Mouse (Mus musculus) right cerebral cortex, postnatal 36 days (tissue): ENCODE results near the gene Rac1.

Experiments
- DNase-seq, 2 experiments: peaks; one replicate each; pipeline ENCODE4 v3.0.0; 2022; ENCODE audit warnings: low spot score in 2 of 2, mixed read lengths in 1 of 2

Gene Rac1

GRCm38 (mm10) chr5:143491736-143492135 is 36.1 kb downstream of the Rac1 start:
- no peak for DNase-seq

DNA sequence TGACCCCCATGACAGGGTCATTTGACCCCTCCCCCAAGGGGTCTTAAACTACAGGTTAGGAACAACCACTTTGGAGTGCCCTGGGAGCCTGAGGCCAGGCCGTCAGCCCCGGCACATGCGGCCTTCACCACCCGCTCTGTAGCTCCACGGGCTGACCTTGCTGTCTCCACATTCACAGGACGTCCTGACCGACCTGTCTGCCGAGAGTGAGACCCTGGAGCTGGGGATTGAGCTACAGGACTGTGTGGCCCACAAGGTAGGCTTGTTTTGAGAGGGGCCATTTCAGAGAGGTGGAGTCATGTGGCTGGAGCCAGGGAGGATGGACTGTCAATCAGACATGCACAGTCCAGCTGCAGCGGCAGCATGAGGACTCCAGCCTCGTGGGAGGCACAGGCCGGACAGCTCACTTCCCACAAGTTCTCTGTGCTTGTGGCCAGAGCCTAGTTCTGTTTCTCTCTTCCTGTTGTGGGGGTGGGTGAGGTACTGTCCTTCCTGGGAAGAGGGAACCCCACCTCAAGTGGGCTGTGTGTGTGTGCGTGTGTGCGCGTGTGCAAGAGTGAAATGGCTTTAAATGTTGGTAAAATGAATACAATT is 38.0 kb downstream of the Rac1 start:
- DNase-seq: no peak

DNA sequence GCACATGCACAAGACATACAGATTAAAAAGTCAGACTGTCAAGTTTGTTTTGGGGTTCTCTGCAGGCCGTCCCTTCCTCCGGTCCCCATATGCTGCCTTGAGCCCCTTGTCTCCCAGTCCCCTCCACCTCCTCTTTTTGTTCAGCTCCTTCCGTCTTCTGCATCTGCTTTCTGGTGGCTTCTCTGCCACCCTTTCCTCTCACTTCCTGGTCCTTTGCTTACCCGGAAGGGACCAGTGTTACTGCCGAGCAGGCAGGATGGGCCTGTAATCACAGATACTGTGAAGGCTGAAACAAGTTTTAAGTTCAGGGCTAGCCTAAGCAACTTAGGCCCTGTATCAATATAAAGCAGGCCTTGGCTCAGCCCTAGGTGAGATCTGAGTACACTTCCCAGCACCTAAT is 39.8 kb downstream of the Rac1 start:
- DNase-seq: no peak

DNA sequence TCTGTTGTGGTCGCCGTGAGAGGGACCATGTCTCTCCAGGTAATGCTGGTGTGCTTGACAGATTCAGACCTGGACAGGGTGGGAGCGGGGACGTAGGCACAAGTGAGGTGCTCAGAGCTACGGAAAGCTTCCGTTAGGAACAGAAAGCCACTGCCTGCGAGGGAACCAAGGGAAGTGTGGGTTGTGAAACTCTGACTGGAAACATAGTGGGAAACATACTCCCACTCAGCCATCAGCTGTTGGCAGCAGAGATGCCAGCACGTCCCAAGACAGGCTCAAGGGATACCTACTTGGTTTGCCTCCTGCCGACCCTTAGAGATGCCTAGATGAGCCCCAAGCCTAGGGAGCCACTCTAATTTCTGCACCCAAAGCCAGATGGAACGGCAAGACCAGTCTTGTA is 40.6 kb downstream of the Rac1 start:
- no peak for DNase-seq

GRCm38 (mm10) chr5:143484955-143485354 is 42.9 kb downstream of the Rac1 start:
- no peak for DNase-seq

GRCm38 (mm10) chr5:143477901-143478300 is 49.9 kb downstream of the Rac1 start:
- DNase-seq: no peak

GRCm38 (mm10) chr5:143476013-143476412 is 51.8 kb downstream of the Rac1 start:
- no peak for DNase-seq

- peak in 1 of 2 experiments; percentile 30 for DNase-seq
Measured at GRCm38 (mm10) chr5:143475153-143475844, 52.5 kb downstream of the Rac1 start.

DNA sequence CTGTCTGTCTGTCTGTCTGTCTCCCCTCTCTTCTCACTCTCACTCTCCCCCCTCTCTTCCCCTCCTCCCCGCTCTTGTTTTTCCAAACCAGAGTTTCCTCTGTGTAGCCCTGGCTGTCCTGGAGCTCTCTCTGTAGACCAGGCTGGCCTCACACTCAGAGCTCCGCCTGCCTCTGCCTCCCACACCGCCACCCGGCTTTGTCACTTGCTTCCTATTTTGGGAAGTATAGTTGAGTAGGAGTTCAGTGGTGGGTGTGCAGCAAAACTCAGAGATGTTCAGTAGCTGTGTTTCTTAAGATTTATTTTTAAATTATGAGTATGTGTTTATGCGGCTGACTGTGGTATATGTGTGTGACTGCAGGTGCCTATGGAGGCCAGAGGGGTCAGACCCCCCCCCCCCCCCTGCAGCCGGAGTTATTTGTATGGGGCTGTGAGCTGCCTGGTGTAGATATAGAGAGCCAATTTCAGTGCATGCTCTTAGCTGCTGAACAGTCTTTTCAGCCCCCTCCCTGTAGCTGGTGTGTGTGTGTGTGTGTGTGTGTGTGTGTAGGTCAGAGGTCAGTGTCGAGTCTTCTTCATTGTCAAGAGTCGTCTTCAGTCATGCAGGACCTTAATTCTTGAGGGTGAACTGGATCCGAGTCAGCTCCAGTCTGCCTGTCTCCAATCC is 55.8 kb downstream of the Rac1 start:
- DNase-seq: peak; percentile 73 to 84

DNA sequence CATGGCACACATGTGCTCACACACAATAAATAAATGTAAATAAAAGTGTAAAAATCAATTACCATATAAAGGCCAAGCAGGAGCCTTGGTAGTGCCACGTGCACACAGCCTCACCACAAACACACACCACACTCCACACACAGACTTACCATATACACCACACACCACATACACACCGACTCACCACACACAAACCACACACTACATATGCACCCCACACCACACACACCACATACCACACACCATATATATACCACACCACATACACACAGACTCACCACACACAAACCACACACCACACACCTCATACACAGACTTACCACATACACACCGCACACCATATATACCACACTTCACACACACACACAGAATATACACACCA is 56.7 kb downstream of the Rac1 start:
- no peak for DNase-seq

- DNase-seq: peak in 1 of 2 experiments; percentile 50
Measured at GRCm38 (mm10) chr5:143470421-143471164, 57.2 kb downstream of the Rac1 start.

DNA sequence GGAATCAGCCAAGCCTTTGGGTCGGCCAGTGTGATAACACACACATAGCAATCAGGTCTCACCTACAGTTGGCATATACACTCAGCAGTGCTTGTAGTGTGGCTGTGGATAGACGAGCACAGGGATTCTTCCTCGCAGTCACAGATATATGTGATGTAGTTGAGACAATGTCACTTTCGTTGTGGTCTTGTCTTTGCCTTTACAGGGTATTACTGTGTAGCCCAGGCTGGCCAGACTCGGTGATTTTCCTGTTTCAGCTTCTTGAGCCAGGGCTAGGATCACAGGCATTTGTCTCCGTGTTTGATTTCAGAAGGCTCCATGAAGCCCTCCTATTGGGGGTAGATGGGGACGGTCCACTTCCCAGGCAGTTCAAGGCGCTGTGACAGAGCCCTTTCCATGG is 58.2 kb downstream of the Rac1 start:
- DNase-seq: no peak

DNA sequence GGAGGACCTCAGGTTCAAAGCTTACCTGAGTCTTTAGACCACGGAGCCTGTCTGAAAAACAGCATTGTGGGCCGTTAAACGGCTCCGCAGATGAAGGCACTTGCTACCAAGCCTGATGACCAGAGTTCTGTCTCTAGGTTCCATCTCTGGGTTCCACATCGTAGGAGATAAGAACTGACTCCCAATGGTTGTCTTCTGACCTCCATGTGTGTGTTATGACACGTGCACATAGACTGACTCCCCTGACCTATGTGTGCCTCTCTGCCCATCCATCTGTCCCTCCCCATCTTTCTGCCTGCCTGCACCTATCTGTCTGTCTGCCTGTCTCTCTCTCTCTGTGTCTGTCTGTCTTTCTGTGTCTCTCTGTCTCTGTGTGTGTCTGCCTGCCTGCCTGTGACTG is 59.9 kb downstream of the Rac1 start:
- DNase-seq: no peak

DNA sequence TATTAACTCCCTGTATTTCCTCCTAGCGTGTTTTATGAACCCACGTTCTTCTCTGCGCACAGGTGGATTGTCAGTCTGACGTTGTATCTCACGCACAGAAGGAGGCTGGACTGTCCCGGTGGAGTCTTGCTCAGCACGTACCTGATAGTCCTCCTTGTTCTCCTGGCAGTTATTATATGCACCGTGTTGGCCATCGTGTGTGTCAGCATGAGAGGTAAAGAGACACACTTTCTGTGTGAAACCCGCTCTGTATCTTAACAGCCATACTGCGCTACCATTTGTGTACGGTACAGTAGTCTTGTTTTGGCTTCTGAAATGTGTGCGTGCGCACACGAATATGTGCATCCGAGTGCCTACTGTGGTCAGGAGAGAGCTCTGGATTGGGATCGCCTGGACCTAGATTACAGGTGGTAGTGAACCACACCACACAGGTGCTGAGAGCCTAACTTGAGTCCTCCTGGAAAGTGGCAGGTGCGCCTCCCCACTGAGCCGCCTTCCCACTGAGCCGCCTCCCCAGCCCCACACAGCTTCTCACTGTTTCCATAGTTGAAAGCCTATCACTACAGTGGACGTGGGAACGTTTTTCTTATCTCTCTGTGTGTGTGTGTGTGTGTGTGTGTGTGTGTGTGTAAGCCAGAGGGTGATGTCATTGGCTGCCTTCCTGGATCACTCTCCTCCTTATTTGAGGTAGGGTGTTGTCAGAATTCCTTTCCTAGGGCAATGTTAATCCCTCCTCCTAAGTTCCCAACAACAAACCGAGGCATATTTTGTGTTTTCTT is 60.8 kb downstream of the Rac1 start:
- no peak for DNase-seq

GRCm38 (mm10) chr5:143465156-143466085 is 62.4 kb downstream of the Rac1 start:
- DNase-seq: no peak

DNA sequence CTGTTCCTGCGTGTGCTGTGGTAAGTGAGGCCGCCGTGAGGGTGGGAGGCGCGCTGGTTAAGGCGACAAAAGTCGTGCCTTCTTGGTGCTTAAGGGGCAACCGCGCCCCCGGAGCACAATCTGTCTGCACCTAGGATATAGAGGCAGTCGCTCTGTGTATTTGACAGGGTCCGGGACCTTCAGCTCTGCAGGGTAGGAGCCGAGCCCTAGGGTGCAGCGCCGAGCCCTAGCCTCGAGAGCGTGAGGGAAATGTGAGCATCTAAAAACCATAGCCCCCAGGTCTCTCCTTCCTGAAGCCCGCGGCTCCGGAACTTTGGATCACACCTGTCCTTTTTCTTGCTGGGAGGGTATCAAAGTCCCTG is 63.1 kb downstream of the Rac1 start:
- DNase-seq: no peak

- peak; percentile 87 to 88 for DNase-seq
Measured at GRCm38 (mm10) chr5:143464100-143464756, 63.6 kb downstream of the Rac1 start, which contains the start of gene Daglb. Gene Daglb (plus strand): TSS chr5:143464584.

- DNase-seq: no peak
Measured at GRCm38 (mm10) chr5:143463671-143464070, 64.2 kb downstream of the Rac1 start.
